Mouse (Mus musculus) lung, postnatal 36 days (tissue): ENCODE measurements around the gene Gm17490.

Experiments used
- DNase-seq: peaks from one replicate; pipeline ENCODE4 v3.0.0; 2022; ENCODE audit warnings: mixed read lengths

Gm17490 gene

GRCm38 (mm10) chr2:11625890-11626289 lies at the start of gene Gm17490:
TSS of gene Gm17490 (minus strand) at chr2:11626264.
- DNase-seq = no peak

DNA sequence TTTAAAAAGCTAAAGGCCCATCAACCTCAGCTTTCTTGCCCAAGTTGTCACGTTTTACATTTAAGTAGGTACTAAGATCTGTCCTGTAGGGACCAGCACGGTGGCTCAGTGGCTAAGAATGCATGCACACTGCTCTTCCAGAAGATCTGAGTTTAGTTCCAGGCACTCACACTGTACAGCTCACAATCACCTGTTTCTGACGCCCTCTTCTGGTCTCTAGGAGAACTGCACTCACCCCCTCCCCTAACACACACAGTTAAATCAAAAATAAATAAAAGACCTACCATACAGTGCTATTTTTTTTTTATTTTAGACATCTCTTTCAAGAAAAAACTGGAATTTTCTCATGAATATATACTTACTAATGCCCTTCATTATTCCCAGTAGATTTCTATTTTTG lies 46.1 kb upstream of the Gm17490 start:
- peak; percentile 37 for DNase-seq

DNA sequence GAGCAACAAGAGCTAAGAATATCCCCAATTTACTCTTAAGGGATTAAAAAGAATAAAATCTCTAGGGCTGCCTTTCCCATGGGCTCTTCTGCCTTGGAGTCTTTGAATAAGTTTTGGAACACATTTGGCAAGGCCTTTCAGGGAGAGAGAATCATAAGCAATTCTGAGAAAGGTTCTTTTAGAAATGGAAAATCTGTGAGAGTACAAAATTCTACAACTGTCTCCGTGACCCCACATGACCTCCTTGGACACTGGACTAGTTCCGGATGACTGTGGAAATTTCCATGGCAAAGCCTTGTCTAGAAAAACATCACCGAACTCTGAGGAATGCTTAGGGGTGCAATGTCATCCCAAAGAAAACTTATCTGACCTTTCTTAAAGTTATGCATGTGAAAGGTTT lies 39.3 kb upstream of the Gm17490 start:
- DNase-seq = peak; percentile 36

GRCm38 (mm10) chr2:11664806-11665205 lies 38.7 kb upstream of the Gm17490 start:
- no peak for DNase-seq

DNA sequence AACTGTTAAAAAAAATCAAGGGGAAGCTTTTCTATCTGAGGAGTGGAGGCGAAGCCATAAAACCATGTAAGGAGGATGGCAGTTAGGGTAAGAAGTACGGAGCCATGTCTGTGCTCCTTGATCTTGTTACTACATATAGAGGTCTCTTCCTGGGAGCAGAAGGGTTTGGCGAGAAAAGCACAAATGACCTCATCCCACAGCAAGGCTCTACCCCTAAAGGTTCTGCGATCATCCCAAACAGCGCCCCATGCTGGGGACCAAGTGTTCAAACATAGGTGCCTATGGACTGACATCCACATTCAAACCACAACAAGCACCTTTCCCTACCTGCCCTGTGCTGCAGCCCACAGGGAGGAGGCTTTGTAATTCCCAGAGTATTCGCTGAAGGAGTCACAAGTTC lies 38.3 kb upstream of the Gm17490 start:
- no peak for DNase-seq

GRCm38 (mm10) chr2:11663961-11664360 lies 37.9 kb upstream of the Gm17490 start:
- peak; percentile 92 for DNase-seq

GRCm38 (mm10) chr2:11662907-11663230 lies 36.8 kb upstream of the Gm17490 start:
- no peak for DNase-seq

GRCm38 (mm10) chr2:11662143-11662906 lies 36.3 kb upstream of the Gm17490 start:
- DNase-seq = no peak

DNA sequence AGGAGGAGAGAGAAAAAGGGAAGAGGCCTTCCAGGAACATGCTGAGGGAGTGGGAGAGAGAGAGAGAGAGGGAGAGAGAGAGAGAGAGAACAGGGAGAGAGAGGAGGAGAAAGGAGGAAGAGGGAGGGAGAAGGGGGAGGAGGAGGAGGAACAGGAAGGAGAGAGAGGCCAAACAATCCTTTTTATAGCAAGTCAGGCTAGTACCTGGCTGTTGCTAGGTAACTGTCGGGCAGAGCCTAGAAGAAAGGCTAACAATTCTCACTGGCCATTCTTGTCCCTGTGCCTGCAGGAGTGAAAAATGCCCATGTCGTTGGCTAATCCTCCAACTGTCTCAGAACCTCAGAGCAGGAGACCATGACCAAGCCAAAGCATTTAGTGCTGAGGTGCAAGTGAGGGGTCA lies 33.2 kb upstream of the Gm17490 start:
- no peak for DNase-seq

DNA sequence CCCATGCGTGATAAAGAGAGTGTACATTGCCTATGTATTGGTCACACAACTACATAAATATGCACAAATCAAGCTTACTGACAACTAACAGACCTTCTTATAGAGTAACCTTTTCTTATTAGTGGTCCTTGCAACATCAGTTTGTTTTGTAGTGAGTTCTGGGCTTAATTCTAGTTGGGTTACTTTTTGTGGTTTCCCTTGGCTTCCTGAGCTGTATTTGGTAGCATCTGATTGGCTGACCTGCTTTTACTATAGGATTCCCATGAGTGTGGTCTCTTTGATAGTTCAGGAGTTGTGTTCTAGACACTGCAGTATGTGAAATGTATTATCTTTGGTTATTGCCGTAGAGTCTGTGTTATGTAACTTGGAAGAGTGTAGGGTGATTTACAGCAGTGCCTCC lies 31.5 kb upstream of the Gm17490 start:
- DNase-seq = no peak

- DNase-seq = no peak
Measured at GRCm38 (mm10) chr2:11654990-11655931, 29.2 kb upstream of the Gm17490 start.

DNA sequence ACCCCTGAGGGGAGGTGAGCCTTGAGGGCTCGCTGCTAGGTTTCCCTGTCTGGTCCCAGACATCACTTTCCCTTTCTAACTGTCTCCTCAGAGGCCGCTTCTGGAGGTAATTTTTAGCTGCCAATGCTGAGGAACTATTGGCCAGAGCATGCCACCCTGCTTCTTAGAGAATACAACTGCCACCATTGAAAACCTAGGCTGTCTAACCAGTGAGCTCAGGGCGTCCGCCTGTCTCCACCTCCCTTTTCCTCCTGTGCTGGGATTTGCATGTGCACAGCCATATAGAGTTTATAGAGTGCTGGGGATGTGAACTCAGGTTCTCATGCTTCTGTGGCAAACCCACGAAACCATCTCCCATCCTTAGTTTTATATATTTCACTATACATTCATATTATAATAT lies 27.7 kb upstream of the Gm17490 start:
- DNase-seq = no peak

DNA sequence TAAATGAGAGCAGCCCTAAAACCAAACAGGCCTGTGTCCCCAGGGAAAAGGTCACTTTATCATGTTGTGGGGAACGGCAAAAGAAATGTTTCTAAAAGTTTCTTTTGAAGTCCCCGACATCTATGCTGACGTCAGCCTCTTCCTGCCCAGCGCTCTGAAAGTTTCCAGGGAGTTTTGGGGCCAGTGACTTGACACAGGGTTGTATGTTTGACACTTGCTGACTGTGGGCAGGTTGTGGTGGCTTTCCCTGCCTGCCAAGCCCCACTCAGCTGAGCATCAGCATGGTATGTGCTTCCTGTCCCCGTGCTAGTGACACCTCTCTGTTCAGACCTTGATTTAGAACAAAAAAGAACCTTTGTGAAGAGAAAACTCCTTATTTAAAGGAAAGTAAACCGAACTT lies 27.3 kb upstream of the Gm17490 start:
- no peak for DNase-seq

DNA sequence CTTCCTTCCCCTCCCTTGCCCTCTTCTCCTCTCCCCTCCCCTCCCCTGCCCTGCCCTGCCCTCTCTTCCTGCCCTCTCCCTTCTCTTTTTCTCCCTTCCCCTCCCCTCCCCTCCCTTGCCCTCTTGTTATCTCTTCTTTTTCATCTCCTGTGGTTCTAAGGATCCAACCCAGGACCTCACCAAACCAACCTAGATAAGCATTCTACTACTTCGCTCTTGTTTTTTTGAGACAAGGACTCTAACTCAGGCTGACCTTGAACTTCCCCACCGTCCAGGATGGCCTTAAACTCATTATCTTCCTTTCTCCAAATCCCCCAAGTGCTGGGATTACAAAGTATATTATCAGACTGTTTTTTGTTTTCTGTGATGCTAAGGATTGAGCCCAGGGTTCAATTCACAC lies 26.7 kb upstream of the Gm17490 start:
- no peak for DNase-seq

DNA sequence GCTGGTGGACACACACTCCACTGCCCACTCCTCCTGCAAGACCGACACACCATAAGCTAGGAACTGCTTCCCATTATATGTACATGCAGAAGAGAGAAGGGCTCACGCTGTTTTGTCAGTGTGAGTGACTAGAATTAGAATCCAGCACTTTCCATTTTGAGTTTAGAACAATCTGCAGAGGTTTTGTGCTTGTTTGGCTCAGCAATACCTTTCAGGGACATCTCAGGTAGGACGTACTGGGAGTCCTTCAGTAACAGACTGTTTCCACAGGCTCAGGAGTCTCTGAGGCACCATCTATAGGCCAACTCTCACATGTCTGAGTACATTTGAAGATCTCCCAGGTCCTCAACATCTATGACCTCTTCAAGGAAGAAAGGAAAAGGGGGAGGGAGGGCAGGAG lies 26.1 kb upstream of the Gm17490 start:
- DNase-seq = no peak

DNA sequence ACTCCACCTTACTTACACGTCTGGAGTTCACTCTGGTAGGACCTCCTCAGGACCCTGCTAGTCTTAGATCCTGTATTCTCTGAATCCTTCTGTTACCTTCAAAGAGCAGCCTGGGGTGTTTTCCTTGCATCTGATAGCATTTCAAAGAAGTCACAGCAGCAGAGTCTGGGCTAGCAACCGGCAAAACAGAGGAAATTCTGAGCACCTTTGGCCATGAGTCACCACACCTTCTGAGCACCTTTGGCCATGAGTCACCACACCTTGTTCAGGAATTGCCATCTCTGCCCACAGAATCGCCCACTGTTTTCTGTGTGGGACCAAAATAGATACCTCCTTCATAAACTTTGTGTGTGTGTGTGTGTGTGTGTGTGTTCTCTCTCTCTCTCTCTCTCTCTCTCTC lies 25.4 kb upstream of the Gm17490 start:
- DNase-seq = no peak

GRCm38 (mm10) chr2:11645297-11645696 lies 19.2 kb upstream of the Gm17490 start:
- DNase-seq = no peak

- DNase-seq = no peak
Measured at GRCm38 (mm10) chr2:11644057-11644456, 18.0 kb upstream of the Gm17490 start.

DNA sequence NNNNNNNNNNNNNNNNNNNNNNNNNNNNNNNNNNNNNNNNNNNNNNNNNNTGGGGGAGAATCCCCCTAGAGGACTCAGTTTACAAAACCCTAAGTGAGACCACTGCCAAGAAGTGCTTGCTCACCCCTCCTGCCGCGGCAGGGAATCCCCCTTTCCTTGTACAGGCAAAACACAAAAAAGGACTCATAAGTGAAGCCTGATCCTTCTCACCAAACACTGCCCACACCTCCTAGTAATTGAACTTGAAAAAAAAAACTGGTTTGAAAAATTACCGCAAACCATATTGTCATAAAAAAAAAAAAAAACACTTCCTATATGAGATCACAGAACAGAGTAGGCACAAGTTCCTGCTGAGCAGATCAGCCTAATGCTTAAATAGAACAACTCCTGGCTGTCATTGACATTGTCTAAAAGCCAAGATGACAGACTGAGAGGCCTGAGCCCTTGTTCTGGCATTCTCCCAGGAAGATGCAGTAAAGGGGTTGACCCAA lies 16.4 kb upstream of the Gm17490 start, which contains the start of gene Il2ra:
Il2ra (plus strand) TSS at position 357 of the 491 bp plus-strand sequence.
- DNase-seq = no peak

- DNase-seq = peak; percentile 16
Measured at GRCm38 (mm10) chr2:11637115-11637514, 11.1 kb upstream of the Gm17490 start.

GRCm38 (mm10) chr2:11636138-11636480 lies 10.0 kb upstream of the Gm17490 start:
- DNase-seq = no peak

- DNase-seq = no peak
Measured at GRCm38 (mm10) chr2:11635471-11636137, 9.5 kb upstream of the Gm17490 start.

- no peak for DNase-seq
Measured at GRCm38 (mm10) chr2:11635035-11635434, 9.0 kb upstream of the Gm17490 start.
